Mouse (Mus musculus): ENCODE results near the gene Tmem115.

Tmem115 gene

GRCm38 (mm10) chr9:107521711-107522399 is 11.9 kb upstream of the Tmem115 start:
- no peak for DNase-seq (ENCODE audit: low spot score)

DNA sequence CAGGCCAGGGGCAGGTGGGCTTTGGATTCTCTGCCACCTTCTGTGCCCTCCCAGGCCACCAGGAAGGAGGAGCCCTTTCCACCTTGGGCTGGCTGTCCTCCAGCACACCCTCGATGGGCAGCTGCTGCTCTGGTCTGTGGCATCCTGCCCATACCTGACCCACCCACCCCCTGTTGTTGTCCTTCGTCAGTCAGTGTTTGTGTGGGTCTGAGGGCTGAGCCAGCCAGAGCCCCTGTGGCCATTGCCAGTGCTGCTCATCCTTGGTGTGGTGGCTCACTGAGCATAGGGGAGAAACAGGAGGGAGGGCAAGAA is 11.4 kb upstream of the Tmem115 start:
- DNase-seq (ENCODE audit: low spot score), result no peak

GRCm38 (mm10) chr9:107526198-107527026 is 7.3 kb upstream of the Tmem115 start:
- peak; percentile 71 for DNase-seq (ENCODE audit: low spot score)

DNA sequence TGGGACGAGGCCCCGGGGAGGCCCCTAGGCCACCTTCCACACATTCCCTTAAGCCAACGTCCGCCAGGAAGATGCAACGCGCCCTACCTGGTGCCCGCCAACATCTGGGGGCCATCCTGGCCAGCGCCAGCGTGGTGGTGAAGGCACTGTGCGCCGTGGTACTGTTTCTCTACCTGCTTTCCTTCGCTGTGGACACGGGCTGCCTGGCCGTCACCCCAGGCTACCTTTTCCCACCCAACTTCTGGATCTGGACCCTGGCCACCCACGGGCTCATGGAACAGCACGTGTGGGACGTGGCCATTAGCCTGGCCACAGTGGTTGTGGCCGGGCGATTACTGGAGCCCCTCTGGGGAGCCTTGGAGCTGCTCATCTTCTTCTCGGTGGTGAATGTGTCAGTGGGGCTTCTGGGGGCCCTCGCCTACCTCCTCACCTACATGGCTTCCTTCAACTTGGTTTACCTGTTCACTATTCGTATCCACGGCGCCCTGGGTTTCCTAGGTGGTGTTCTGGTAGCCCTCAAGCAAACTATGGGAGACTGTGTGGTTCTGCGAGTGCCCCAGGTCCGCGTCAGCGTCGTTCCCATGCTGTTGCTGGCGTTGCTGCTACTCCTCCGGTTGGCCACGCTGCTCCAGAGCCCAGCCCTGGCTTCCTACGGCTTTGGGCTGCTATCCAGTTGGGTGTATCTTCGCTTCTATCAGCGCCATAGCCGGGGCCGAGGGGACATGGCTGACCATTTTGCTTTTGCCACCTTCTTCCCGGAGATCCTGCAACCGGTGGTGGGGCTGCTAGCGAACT is 860 bp downstream of the Tmem115 start:
- DNase-seq (ENCODE audit: low spot score), result peak; percentile 48

DNA sequence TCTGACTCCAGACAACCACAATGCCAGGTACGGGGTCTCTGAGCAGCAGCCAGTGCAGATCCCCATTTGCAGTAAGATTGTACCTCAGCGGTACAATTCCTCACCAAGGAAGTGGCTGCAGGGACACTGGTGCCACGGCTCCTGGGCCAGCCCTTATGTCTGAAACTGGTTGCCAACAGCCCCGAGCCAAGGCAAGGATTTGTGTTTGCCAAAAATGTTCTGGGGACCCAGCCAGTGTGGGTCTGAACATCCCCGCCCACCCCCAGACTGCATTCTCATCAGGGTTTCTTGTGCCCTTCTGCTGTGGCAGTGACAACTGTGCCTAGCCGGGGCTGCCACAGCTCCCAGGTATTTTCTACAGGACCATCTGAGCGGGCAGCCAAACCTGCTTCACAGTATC is 4.5 kb downstream of the Tmem115 start:
- DNase-seq (ENCODE audit: low spot score), result no peak

- DNase-seq (ENCODE audit: low spot score), result no peak
These were observed 5.0 kb downstream of the Tmem115 start for GRCm38 (mm10) chr9:107538711-107539110.

- DNase-seq (ENCODE audit: low spot score), result no peak
These were observed 6.2 kb downstream of the Tmem115 start for GRCm38 (mm10) chr9:107539940-107540339.

GRCm38 (mm10) chr9:107540420-107540819 is 6.7 kb downstream of the Tmem115 start:
- DNase-seq (ENCODE audit: low spot score), result no peak

DNA sequence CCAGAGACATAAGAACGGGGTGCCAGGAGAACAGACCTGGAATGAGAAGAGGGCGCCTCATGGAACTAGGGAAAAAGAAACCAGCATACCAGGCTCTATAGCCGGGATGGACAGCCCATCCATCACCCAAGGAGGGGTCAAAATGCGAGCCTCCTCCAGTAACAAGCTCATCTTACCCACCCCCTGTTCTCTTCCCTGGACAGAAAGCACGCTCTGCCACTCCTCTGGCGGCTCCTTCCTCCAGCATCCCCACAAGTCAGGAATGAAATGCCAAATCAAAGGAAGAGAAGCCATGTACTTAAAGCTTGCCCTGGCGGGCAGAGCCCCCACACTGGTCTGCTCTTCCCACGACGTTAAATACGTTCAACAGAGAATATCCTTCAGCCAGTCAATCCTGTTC is 7.3 kb downstream of the Tmem115 start:
- DNase-seq (ENCODE audit: low spot score), result no peak

GRCm38 (mm10) chr9:107541474-107542351 is 8.0 kb downstream of the Tmem115 start, which contains the start of the genes Cyb561d2 and Nprl2:
Gene Cyb561d2, minus strand, starts transcription at chr9:107542193.
Gene Nprl2, plus strand, starts transcription at chr9:107542226.
- peak; percentile 79 for DNase-seq (ENCODE audit: low spot score)

DNA sequence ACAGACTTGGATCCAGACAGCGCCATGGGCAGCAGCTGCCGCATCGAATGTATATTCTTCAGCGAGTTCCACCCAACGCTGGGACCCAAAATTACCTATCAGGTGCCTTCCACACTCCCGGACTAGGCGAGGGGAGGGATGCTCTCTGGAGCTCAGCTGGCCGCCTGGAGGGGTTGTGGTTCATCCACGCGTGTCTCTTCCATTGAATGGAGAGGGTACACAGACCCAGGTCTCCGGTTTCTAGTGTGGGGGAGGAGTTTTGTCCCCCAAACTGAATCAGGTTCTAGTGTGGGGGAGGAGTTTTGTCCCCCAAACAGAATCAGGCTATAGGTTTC is 8.6 kb downstream of the Tmem115 start:
- no peak for DNase-seq (ENCODE audit: low spot score)

DNA sequence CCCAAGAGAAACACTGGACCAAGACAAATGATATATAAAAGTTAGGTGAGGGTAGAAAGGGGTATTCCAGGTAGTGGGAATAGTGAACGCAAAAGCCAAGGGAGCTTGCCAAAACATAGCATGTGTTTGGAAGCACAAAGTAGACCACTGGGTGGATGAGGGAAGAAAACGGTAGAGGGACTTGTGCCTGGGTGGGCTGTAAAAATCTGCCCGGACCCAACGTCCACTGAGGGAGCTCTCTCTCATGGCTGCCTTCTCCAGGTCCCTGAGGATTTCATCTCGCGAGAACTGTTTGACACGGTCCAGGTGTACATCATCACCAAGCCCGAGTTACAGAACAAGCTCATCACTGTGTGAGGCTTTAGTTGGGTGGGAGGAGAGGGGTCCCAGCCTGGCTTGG is 9.0 kb downstream of the Tmem115 start:
- DNase-seq (ENCODE audit: low spot score), result no peak

DNA sequence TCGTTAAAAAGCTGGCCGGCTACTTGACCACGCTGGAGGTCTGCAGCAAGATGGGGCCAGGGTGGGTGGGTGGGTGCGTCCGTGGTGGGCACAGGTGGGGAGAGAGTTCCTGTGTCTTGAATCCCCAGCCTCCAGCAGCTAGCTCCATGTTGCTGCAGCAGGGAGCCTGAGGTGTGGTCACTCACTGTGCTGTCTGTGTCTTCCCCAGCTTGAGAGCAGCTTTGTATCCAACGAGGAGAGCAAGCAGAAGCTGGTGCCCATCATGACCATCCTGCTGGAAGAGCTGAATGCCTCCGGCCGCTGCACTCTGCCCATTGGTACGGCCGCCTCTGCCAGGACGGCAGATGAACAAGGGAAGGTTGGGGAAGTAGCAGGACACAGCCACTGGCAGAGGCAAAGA is 9.6 kb downstream of the Tmem115 start:
- DNase-seq (ENCODE audit: low spot score), result no peak

DNA sequence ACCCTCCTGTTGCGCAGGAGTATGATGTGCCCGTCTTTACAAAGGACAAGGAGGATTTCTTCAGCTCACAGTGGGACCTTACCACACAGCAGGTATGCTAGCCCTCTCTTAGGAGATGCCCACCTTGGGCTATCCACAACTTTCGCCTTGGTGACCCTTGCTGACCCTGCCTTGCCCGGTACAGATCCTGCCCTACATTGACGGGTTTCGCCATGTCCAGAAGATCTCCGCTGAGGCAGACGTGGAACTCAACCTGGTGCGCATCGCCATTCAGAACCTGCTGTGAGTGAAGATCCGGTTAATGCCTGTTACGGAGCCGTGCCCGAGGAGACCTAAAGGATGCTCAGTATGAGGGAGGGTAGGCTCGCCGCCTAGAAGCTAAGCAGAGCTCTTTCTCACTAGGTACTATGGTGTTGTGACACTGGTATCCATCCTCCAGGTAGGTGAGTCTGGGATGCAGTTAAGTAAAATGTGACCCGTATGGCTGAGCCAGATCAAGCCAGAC is 10.5 kb downstream of the Tmem115 start:
- no peak for DNase-seq (ENCODE audit: low spot score)

DNA sequence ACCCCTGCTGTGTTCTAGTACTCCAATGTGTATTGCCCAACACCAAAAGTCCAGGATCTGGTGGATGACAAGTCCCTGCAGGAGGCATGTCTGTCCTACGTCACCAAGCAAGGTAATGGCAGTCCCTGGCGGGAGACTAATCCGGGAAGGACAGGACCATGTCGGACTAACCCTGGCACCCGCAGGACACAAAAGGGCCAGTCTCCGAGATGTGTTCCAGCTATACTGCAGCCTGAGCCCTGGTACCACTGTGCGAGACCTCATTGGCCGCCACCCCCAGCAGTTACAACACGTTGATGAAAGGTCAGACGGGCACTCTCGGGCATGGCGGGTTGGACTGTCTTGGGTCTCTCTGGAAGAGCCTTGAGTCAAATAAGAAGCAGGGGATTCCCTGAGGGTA is 11.0 kb downstream of the Tmem115 start:
- no peak for DNase-seq (ENCODE audit: low spot score)

GRCm38 (mm10) chr9:107545199-107545598 is 11.5 kb downstream of the Tmem115 start:
- no peak for DNase-seq (ENCODE audit: low spot score)

GRCm38 (mm10) chr9:107545602-107546001 is 11.9 kb downstream of the Tmem115 start:
- peak; percentile 75 for DNase-seq (ENCODE audit: low spot score)

- DNase-seq (ENCODE audit: low spot score), result peak; percentile 93
These were observed 13.3 kb downstream of the Tmem115 start, which contains the start of gene Zmynd10 for GRCm38 (mm10) chr9:107547026-107547425. Gene Zmynd10, plus strand, starts transcription at chr9:107547298.

GRCm38 (mm10) chr9:107547957-107548356 is 14.2 kb downstream of the Tmem115 start:
- DNase-seq (ENCODE audit: low spot score), result no peak

- DNase-seq (ENCODE audit: low spot score), result no peak
These were observed 15.1 kb downstream of the Tmem115 start for GRCm38 (mm10) chr9:107548820-107549219.

DNA sequence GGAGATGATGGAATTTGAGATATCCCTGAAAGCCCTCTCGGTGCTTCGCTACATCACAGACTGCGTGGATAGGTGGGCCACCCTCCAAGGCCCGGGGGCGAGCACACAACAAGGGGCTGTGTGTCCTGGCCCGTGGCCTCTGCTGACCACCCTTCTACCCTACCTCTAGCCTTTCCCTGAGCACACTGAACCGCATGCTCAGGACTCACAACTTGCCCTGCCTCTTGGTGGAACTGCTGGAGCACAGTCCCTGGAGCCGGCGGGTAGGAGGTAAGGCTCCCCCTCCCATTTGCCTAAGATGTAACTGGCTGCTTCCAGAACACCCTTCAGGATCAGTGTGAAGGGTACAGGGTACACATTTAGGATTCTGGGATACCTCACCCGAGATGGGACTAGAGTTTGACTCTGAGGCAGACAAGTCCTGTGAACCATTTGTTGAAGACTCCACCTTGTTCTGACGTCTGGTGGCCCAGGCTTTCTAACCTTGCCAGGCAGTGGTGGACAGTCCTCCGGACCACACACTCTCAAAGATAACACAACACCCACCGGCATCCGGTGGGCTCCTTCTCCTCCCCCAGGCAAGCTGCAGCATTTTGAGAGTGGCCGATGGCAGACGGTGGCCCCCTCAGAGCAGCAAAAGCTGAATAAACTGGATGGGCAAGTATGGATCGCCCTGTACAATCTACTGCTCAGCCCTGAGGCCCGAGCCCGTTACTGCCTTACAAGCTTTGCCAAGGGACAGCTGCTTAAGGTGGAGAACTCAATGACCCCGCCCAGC is 15.7 kb downstream of the Tmem115 start:
- no peak for DNase-seq (ENCODE audit: low spot score)
